Mouse (Mus musculus) spleen, postnatal 10 days (tissue): ENCODE measurements at regions not wholly inside any gene's neighbourhood (a gene's known extent, or its start where the extent isn't known, plus 50 kb on each side); places are given as distances from the start of the nearest gene placed in this dataset.

ENCODE experiments used
- DNase-seq, 2 experiments: peaks; one replicate each; pipeline ENCODE4 v3.0.0; 2021 to 2022; ENCODE audit warnings: low spot score in 2 of 2

GRCm38 (mm10) chr5:73874770-73875169, 193.5 kb downstream of the Usp46 start:
- no peak for DNase-seq

DNA sequence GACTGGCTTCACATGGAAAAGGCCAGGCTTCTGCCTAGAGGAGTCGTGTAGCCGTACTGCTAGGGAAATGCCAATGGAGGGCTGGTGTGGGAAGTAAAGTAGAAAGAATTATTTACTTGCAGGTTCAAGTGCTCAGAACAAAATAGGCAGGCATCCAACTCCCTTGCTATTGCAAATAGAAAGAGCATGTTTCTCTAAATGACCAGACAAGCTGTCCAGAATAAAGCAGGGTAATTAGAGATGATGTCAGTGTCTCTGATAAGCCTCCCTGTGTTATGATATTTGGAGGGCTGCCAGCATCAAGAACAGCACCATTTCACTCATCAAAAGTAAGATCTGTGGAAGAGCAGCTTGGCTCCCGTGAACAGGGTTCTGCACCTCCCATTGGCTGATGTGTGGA, 192.4 kb downstream of the Usp46 start:
- DNase-seq: no peak

DNA sequence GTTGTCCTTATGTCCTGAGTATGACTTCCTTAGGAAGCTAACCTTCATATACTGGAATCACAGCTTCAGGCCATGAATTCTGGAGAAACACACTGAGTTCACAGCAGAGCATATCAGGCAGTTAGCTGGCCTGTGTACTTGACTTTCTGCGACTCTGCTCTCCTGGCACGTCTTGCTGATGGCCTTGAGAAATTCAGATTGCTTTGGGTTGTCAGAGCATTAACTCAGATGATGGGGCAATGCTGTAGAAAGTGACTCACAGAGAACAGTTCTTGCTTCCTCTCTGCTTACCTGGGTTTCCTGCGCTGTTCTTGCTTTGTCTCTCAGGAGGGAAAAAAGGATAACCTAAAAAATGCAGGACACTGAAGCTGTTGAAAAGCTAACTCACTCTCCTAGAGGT, 187.3 kb downstream of the Usp46 start:
- no peak for DNase-seq

GRCm38 (mm10) chr5:73881941-73882340, 186.3 kb downstream of the Usp46 start:
- no peak for DNase-seq

DNA sequence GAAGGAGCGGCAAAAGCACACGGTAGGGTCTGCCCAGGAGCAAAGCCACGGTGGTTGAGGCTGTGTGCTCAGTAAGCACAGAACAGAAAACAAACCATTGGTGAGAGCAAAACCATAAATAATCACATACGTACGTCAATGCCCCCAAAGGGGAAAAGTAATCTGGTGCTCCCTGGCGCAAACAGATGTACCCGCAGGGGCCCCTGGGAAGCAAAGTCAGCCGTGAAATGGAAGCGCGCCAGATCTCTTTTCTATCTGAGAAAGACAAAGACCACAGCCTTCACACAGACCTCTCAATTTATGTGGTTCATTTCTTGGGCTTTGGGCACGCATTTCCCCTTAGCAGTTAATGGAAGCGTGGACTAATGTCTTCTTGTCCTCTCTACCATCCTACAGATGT, 183.2 kb downstream of the Usp46 start:
- DNase-seq: no peak

- DNase-seq: no peak
Observed at GRCm38 (mm10) chr5:73885691-73886090, 182.5 kb downstream of the Usp46 start.

DNA sequence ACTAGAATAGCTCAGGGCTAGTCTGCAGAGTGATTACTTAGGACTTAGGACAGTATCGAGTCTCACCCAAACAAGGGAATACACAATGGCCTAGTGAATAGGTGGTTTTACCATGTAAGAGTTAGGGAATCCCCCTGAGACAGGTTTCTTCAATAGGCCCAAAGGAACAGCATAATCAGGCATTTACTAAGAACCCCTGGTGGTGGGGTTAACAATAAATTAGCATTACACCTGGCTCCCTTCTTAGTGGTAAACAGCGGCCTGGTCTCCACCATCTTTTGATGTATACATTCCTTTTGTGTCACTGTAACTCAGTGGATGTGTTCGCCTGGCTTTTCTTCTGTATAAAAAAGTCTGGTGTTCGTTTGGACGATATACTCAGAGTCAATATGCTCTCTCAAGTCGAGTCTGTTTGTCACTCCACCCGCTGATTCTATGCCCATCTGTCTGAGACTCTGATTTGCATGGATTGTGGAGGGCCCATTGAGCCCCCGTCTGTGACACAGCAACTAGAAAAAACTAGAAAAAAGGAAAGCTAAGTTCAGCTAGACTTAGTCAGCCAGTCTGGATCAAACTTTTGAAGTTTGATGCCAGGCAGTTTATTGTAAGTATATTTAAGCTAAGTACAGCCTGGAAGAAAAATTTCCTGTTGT, 180.8 kb downstream of the Usp46 start:
- no peak for DNase-seq

DNA sequence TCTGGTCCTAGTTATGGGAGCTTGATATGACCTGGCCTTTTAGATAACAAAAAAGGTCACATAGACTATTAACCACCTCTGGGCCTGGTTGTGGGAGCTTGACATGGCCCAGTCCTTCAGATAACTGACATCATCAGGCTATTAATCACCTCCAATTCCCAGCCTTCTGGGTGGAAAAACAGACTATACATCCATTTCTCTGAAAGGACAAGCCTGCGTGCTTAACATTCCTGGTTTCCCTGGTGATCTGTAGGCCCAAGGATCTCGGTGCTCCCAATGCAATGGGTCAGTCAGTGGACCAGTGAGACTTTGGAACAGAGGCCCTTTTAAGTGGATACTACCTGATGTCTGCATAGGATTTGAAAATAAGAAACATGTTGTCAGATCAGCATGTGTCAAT, 179.8 kb downstream of the Usp46 start:
- DNase-seq: no peak

- DNase-seq: no peak
Observed at GRCm38 (mm10) chr5:73889342-73889741, 178.9 kb downstream of the Usp46 start.

DNA sequence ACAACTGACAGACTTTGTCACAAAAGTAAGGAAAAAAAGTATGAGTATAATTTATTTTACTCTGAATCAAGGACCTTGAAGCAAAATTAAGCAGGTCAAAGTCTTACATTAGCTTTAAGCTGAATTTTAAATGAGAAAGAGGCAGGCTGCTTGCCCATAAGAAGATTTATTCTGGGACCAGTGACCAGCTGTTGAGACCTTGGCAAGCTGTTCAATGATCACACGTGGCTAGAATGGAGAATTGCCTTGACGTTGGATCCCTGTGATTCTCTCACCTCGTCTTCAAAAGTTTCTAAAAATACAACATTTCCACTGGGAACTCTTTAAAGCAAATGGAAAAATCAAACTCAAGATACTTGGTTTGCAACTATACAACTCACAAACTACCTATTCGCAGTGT, 177.3 kb downstream of the Usp46 start:
- no peak for DNase-seq

GRCm38 (mm10) chr5:73891606-73892005, 176.6 kb downstream of the Usp46 start:
- DNase-seq: no peak

DNA sequence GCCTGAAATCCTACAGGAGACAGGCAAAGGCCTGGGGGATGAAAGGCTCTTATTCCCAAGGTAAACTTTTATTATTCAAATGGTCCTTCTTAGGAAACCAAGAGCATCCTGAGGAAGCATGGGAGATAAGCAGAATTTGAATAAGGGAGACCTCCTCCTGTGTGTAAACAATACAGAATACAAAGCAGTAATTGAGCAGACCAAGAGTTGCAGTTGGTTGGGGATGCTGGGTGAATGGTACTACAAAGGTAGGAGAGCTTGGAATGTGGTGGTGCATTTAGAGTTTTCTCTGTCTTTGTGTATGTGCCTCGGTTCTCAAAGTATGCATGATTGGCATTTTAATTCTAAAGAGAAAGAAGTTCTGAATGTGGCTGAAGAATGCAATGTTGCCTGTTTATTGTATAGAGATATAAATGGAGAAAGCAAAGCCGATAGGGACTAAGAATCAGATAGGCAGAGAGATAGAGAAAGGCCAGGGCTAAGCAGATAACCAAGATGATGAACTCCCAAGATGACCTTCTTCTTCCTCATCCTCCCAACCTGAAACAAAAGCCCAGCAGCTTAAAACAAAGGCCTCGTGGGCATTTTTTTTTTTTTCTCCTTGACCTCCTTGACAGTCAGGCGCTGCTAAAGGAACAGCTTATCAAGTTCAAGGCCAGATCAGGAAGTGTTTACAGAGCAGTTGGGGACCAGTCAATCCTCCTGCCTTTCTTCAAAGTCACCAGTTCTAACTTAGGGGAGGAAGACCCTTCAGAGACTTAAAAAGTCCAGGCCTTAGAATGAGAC, 175.6 kb downstream of the Usp46 start:
- no peak for DNase-seq

- no peak for DNase-seq
Observed at GRCm38 (mm10) chr5:73895186-73895585, 173.0 kb downstream of the Usp46 start.

GRCm38 (mm10) chr5:73896785-73897184, 171.4 kb downstream of the Usp46 start:
- no peak for DNase-seq

GRCm38 (mm10) chr5:73901651-73902050, 166.6 kb downstream of the Usp46 start:
- DNase-seq: no peak

GRCm38 (mm10) chr5:73902470-73903218, 165.6 kb downstream of the Usp46 start:
- no peak for DNase-seq

DNA sequence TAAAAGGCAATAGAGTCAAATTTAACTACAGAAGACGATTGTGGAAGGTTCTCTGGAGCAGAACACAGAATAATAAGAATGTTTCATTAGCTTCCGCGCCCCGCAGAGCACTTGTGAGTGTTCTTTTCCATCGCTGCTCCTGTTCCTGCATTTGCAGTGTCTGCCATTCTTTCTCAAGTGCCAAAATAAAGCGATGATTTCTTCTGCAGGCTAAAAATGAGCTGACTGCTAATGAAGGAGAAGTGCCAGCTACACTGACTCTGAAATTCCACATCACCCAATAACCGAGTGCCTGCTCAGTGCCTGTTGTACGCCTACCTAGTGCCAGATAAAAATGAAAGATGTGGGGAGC, 165.0 kb downstream of the Usp46 start:
- no peak for DNase-seq

DNA sequence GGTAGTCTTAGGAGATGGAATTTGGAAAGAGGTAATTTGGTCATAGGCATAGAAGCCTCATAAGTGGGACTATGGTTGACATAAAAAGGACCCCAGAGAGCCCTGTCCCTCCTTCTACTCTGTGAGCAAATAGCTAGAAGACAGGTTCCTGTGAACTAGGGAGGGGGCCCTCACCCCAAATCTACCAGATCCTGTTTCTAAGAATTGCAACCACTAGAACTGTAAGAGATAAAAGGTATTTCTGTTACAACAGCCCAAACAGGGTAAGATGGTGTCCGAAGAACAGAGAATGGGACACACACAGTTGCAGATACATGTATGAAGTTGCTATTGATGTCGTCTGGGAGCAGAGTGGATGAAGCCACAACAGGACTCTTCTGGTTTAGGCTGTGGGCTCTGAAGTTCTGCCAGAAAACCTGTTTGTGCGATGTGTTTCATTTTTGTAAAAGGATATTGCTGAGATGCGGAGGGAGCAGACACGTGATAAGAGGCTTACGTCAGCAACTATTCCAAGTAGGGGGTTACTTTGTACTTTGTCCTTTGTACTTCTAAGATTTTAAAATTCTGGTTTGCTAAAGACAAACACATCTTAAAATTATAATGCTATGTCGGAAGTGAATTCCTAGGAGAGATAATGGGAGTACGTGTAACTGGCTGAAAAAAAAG, 164.0 kb downstream of the Usp46 start:
- no peak for DNase-seq

GRCm38 (mm10) chr5:73912149-73912548, 156.1 kb downstream of the Usp46 start:
- no peak for DNase-seq

DNA sequence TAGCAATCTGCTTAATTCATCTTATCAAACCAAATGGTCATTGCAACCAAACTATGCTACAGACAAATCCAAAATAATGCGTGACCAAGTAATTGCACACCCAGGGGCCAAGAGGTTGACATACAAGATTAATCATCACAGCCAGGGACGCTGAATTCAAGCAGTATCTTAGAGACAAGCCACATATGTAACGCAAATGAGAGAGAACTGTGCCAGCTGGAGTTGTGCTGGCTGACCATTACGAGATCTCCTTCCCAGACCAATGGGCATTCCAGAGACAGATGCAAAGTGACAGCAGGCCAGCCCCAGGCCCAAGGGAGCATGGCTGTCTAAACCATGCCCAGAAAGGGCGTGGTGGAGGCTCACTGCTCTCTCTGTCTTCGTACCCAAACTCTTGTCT, 155.1 kb downstream of the Usp46 start:
- DNase-seq: no peak

DNA sequence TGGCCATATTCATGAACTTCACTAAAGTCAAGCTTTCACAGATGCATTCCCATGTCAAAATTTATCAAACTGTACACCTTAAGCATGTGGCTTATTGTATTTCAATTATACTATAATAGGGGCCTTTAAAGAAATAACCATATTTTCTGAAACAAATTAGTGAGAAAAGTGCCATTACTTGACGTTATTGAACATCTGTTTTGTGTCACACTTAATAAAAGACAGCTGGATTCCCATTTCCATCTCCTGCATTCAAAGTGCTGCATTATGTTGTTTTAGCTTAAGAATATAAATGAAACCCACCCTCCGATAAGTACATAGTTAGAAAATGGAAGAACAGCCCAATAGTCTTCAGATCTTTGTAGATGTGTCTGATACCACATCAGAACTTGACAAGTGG, 150.2 kb downstream of the Usp46 start:
- DNase-seq: no peak

DNA sequence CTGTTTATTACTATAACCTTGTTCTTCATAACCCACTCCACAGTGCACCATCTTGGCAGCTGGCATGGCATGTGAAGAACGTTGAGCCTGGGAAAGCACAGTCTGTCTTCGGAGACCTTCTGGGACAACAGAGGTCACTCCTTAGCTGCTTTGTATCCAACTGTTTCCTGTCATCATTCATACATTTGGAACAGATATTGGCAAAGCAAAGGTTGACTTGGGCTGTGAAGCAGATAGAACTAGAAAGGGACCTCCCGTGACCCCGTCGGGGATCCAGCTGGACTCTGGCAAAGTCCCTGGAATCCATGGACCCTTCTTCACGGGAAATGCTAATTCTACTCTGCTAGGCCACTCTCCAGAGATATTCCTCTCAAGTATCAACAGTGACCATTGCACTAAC, 148.3 kb downstream of the Usp46 start:
- DNase-seq: no peak
